Mouse (Mus musculus) adrenal gland, adult 18-20 months (tissue): Measurements from ENCODE around the gene Cdk16. TPM values are rescaled to one million over a fixed set of nuclear protein-coding genes. Genes with fewer than 3 reads are reported as not detected.

Experiments
- DNase-seq, 2 experiments: peaks; one replicate each; pipeline ENCODE4 v3.0.0; 2021 to 2022; ENCODE audit warnings: low spot score in 2 of 2
- long read RNA-seq, 2 experiments: library from polyadenylated mRNA; stranded (forward); transcript quantifications; one replicate each; pipeline ENCODE4 v2.0.0; 2021
- total RNA-seq, 2 experiments: library from RNA; stranded (reverse); gene quantifications; 1 replicate in 1 of 2; 2 replicates in 1 of 2; pipeline ENCODE4 v1.2.3; 2021

Gene Cdk16
- 100 to 1,000 TPM; 154 to 171 TPM for total RNA-seq
- long read RNA-seq, experiment 1, transcript Cdk16-201 (16 exons, 3,120 nt) = major isoform, 106 of 158 reads
- long read RNA-seq, experiment 1, partial matches to known transcripts = 12 of 158 reads
- long read RNA-seq, experiment 1, other reads (novel, unspliced or antisense) = 39 of 158 reads
- long read RNA-seq, experiment 2, transcript Cdk16-201 (16 exons, 3,120 nt) = major isoform, 16 of 72 reads
- long read RNA-seq, experiment 2, partial matches to known transcripts = 44 of 72 reads
- long read RNA-seq, experiment 2, other reads (novel, unspliced or antisense) = 12 of 72 reads

DNA sequence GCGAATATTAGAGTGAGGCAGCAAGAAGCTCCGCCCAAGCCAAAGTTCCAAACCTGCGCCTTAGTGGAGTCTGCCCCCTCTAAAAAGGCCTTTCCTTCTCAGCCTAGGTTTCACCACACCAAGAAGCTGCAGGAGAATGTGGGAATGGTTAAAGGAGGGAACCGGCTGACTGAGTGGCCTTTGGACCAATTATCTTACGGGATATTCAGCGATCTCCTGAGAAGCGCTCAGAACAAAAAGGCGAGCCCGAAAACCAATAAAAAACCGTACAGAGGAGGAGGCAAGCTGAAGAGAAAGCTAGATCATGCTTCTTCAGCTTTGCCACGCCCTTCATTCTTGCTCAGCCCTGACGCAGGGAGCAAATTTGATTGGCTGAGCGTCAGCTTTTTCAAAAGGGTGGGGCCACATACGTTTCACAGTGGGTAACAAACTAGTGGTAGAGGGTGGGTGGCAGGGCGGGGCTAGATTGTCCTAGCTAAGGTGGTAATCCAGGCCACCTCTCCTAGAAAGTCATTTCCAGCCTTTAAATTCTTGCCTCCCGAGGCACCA is at the start of gene Cdk16:
Gene Cdk16 (plus strand): TSS at position 436 of the 549 bp plus-strand sequence.
- DNase-seq = peak; percentile 48 to 56

GRCm38 (mm10) chrX:20638141-20638540 is 49.6 kb upstream of the Cdk16 start:
- DNase-seq = no peak

DNA sequence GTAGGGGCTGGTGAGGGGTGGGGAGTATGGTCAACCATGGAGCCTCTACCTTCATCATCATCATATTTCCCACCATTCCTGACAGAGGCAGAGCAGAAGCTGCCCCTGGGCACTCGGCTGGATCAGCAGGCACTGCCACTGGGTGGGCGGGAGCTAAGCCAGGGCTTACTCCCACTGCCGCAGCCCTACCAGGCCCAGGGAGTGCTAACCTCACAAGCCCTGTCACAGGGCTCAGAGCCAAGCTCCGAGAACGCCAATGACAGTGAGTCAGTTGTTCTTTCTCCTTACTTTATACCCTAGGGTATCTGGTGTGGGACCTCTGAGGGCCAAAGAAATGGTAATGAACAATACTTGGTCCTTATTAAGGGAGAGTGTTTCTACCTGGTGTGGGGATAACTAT is 43.0 kb upstream of the Cdk16 start:
- DNase-seq = no peak

DNA sequence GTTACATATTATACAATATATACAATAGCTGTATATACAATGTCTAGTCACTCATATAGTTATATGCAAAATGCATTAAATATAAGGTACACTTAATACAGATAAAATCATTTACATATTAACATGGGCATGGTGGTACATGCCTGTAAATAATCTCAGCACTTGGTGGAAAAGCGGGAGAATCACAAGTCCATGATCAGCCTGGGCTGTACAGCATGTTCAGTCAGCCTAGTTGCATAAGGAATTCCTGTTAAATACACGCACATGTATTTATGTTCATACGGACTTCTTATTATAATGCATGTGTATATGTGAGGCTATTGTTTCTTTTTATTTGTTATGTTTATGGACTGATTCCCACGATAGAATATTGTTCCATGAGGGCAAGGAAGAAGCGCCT is 30.2 kb upstream of the Cdk16 start:
- DNase-seq = no peak

- peak; percentile 45 for DNase-seq
Observed at GRCm38 (mm10) chrX:20658026-20658652, 29.6 kb upstream of the Cdk16 start, which contains the start of gene Uba1. Gene Uba1, plus strand, starts transcription at chrX:20658326.

DNA sequence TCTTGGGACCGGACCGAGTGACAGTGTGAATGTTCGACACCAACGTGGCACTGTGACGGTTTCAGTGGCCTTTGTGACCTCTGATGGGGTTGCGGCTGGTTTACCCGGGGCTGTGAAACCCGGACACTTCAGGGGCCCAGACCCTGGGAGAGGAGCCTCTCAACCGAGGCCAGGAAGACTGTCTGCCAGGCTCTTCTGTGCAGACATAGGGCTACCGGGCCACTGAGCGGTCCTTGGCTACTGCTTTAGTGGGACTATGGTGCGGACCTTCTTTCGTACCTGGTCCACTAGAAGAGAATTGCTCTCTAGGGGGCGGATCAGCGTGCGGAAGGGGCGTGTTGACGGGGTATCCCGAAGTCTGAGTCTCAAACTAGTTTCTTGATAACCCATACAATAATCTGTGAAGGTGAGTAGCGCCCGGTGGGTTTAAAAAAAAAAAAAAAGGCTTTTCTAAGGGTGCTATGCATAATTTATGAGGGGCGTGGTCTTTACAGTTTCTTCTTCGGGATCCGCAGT is 28.8 kb upstream of the Cdk16 start:
- DNase-seq = no peak

GRCm38 (mm10) chrX:20662317-20662715 is 25.4 kb upstream of the Cdk16 start:
- DNase-seq = no peak

- DNase-seq = peak; percentile 70 to 71
Observed at GRCm38 (mm10) chrX:20662716-20663443, 24.9 kb upstream of the Cdk16 start.

DNA sequence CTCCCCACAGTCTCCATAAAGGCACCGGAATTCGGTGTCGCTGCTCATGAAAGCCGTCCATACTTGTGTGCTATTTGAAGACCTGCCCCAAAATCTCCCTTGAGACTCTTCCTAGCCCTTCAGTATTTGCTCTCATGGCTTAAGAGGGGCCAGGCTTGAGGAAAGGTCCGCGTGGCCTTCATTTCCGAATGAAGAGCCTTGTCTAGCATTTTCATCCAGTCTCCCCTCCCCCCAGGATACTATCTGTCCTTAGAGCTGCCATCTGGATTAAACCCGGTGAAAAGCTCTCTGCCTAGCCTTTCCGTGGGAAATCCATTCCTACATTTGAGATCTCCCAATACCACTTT is 24.3 kb upstream of the Cdk16 start:
- no peak for DNase-seq

DNA sequence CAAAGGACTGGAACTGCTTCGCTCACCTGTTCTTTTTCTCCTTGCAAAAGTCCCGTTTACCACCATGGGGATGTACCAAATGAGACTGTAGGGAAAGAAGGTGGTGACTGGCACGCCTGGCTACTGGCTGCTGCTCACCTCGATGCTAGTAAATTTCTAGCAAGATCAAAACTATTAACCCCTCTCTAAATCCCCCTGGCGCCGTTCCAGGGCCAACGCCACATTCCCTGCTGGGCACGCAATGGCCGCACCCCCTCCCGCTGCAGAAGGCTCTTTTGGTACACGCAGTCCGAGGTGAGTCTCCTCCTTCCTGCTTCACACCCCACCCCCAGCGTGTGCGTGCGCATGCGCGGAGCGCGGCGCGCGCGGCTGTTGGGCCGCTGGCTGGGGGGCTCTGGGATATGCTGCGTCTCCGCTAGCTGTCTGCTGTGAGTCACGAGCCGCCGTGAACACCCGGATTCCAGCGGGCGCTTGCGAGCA is 354 bp downstream of the Cdk16 start:
- DNase-seq = peak; percentile 74 to 75

GRCm38 (mm10) chrX:20688615-20689014 is 861 bp downstream of the Cdk16 start:
- peak; percentile 33 to 41 for DNase-seq

DNA sequence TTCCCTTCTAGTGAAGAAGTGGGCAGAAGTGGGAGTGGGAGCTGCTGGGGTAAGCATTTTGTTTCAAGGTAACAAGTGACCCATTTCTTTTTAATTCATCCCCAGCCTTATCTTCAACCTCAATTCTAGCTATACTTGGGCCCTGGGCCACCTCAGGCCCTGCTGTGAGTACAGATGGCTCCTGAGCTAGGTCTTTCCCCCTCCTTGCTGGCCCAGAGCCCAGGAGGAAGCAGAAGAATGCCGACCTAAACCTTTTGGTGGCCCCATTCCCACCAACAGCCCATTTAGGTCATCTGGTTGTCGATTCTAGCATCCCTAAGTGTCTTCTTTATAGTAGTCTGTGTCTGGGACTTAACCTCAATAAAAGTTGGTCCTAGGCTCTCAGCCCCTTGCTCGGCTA is 3.8 kb downstream of the Cdk16 start:
- DNase-seq = no peak

DNA sequence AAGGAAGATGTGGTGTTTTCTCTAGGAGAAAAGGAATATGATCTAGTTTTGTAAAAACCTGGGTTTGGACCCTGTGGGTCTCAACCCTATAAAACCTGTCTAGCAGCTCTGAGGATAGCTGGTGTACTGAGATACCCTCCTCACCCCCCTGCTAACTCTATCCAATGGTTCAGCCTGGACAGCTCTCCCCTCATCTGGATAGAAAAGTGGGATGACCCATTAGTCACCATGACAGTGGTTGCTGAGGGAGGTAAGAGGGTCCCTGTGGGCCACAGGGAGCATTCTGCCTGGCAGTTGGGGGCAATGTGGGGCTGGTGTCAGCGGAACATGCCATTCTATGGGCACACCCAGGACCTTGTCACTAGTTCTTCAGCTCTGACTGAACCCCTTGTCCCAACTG is 4.9 kb downstream of the Cdk16 start:
- DNase-seq = no peak

DNA sequence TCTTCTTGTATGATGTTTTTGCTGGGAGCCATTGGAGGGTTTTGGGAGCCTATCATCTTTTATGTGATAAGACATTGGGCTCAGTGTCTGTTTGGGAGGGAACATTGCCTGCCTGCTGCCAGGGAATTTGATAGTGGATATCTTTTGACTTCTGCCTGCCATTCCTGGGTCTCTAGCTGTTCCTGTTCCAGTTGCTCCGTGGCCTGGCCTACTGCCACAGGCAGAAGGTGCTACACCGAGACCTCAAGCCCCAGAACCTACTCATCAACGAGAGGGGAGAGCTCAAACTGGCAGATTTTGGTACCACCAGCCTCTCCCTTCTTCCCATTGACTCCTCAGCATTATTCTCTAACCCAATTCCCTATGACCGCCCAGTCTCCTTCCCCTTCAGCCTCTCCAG is 8.1 kb downstream of the Cdk16 start:
- DNase-seq = no peak

GRCm38 (mm10) chrX:20703741-20704290 is 16.1 kb downstream of the Cdk16 start, which contains the start of gene Usp11:
Gene Usp11, plus strand, starts transcription at chrX:20703906.
- no peak for DNase-seq

DNA sequence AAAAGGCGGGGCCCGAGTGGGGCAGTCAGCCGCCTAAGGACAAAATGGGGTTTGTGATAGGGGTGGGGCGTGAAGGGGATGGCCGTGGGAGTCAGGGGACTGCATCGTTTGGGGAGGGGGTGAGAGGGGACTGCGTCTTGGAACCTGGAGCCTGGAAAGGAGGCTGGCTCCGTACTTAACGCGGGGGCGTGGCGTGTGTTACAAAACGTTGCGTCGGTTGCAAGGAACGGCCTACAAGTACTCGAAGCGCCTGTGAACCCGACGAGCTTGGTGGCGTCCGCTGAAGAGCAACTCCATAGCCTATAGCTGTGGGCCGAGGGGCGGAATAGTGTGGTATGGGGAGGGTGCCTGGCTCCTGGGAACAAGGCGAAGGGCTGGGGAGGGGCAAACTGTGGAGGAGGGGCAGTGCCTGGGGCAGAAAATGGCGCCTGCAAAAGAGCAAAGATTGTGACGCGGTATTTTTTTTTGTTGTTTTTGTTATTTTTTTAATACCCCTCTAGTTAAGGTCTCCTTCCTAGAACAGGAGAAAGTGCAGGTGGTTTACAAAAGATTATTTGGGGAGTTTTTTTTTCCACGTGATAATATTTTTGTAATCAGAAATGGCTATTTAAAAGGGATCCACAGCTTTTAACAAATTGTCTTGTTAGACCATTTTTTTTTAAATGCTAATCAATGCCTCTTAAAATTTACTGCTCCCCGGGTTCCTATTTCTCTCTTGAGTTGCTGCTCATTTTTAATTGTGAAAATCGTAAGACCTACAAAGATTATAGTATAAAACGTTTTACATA is 16.7 kb downstream of the Cdk16 start:
- DNase-seq = peak; percentile 56 to 59

GRCm38 (mm10) chrX:20705083-20705402 is 17.3 kb downstream of the Cdk16 start:
- no peak for DNase-seq

- no peak for DNase-seq
Observed at GRCm38 (mm10) chrX:20728681-20729080, 40.9 kb downstream of the Cdk16 start.

DNA sequence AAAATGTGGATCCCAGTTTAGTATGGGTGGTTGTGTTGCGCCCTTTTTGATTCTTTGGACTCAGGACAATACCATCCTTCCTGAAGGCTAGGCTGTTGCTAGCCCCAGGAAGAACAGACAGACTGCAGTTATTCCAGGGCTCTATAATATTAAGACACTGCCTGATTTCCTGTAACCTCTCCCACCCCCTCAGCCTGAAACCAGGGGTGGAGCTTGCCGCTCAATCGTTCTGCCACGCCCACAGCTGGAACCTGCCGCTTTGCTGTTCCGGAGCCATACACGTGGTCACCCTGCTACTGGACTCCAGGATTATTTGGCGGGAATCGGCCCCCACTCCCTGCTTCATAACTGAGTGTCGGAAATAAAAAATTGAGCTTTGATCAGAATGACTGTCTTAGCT is 42.3 kb downstream of the Cdk16 start:
- DNase-seq = peak in 1 of 2 experiments; percentile 12

GRCm38 (mm10) chrX:20736479-20736878 is 48.7 kb downstream of the Cdk16 start:
- DNase-seq = no peak
